Mouse (Mus musculus) lung, postnatal 0 days (tissue): ENCODE results near the gene Cdk17.

ENCODE experiments used
- CTCF ChIP-seq: IDR thresholded peaks from 2 replicates; pipeline ENCODE4 v1.5.1; 2016; ENCODE audit warnings: antibody characterized with exemption, mild to moderate bottlenecking
- EP300 ChIP-seq: IDR thresholded peaks from 2 replicates; pipeline ENCODE4 v1.6.1; 2016; ENCODE audit warnings: antibody characterized with exemption, mild to moderate bottlenecking, control low read depth

DNA sequence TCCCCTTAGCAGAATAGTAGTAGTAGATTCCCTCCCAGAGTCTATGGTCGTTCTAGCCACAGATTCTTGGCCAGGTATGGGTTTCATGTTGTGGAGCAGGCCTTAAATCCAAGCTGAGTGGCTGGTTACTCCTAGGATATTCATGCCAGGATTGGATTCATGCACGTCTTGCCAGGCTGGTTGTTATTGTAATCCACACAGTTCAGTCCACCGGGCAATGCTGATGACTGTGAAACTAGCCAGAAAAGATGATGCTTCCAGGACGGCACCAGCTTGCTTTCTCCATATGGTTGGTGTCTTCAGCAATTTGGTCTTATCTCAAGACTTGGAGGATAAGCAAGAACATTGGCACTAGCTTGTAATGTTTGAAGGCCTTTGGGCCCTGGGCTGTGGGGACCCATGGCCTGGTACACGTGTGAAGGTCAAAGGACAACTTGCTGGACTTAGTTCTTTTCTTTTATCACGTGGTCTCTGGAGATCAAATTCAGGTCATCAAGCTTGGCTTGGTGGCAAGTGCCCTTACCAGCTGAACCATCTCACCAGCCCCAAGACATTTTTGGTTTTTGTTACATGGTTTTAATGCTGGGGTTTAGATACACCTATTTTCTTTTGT, 41.3 kb downstream of the Cdk17 start:
- no peak for TF ChIP-seq EP300
- TF ChIP-seq CTCF: no peak
